Mouse (Mus musculus): ENCODE measurements around the gene Grap. TPM values are rescaled to one million over a fixed set of nuclear protein-coding genes. Genes with fewer than 3 reads are reported as not detected.
"Not testable (repeated sequence)": the region's sequence is repeated elsewhere in the genome, so short reads cannot be mapped to it uniquely, and the experiment has no call there.

Grap gene
- polyA plus RNA-seq, 1 experiment from 2014 or later: 4.3 TPM

GRCm38 (mm10) chr11:61639601-61640177 lies 13.4 kb upstream of the Grap start:
- Histone ChIP-seq H3K27me3 (peaks cover 7% of the 10 kb centered on the region), H3K9me3 (replicated peaks) (no peaks in the 10 kb centered on the region), H3K36me3 (replicated peaks) (no peaks in the 10 kb centered on the region), H3K9ac (no peak overlapping the region), H3K4me1 (replicated peaks) (no peaks in the 10 kb centered on the region), H3K4me2 (no peak overlapping the region), H3K4me3 (replicated peaks) (no peak overlapping the region), H3K27ac (replicated peaks) (no peak overlapping the region)
- no peak for ATAC-seq (ENCODE audit: insufficient read depth)
- 58% methylated on average over 6 of the region's 6 CpGs for WGBS (ENCODE audit: insufficient replicate concordance)

GRCm38 (mm10) chr11:61640585-61640984 lies 12.5 kb upstream of the Grap start:
- not testable (repeated sequence) for H3K9me3 ChIP-seq (replicated peaks); H3K4me3 ChIP-seq (replicated peaks); H3K4me2 ChIP-seq; ATAC-seq (ENCODE audit: insufficient read depth); H3K27ac ChIP-seq (replicated peaks); H3K36me3 ChIP-seq (replicated peaks); H3K27me3 ChIP-seq; H3K4me1 ChIP-seq (replicated peaks); H3K9ac ChIP-seq
- WGBS (ENCODE audit: insufficient replicate concordance): 57% methylated on average over 9 of the region's 9 CpGs

DNA sequence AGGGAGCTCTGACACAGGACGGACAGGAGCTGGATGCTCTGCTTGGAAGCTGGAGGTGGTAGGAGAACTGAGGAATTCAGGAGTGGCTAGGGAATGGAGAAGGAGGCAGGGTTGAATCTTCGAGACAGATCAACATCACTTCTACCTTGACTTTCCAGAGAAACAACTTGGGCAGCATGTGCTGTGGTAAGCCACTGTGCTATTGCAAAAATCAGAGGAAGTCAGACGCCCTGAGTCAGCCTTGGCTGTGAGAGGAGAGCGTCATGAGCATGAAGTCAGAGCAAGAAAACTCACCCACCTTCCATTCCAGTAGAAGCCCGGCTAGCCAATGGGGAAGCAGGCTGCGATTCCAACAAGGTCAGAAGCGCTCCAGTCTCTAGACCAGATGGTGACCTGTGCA lies 11.0 kb upstream of the Grap start:
- no peak overlapping the region for H3K4me2 ChIP-seq
- 44% methylated on average over 7 of the region's 7 CpGs for WGBS (ENCODE audit: insufficient replicate concordance)
- H3K9ac ChIP-seq: no peak overlapping the region
- no peak overlapping the region for H3K27ac ChIP-seq (replicated peaks)
- H3K27me3 ChIP-seq: peaks cover 8% of the 10 kb centered on the region; the same call in 1 of the 2 replicates
- ATAC-seq (ENCODE audit: insufficient read depth): no peak
- H3K36me3 ChIP-seq (replicated peaks): no peaks in the 10 kb centered on the region
- H3K9me3 ChIP-seq (replicated peaks): no peaks in the 10 kb centered on the region
- no peaks in the 10 kb centered on the region for H3K4me1 ChIP-seq (replicated peaks)
- no peak overlapping the region for H3K4me3 ChIP-seq (replicated peaks)

DNA sequence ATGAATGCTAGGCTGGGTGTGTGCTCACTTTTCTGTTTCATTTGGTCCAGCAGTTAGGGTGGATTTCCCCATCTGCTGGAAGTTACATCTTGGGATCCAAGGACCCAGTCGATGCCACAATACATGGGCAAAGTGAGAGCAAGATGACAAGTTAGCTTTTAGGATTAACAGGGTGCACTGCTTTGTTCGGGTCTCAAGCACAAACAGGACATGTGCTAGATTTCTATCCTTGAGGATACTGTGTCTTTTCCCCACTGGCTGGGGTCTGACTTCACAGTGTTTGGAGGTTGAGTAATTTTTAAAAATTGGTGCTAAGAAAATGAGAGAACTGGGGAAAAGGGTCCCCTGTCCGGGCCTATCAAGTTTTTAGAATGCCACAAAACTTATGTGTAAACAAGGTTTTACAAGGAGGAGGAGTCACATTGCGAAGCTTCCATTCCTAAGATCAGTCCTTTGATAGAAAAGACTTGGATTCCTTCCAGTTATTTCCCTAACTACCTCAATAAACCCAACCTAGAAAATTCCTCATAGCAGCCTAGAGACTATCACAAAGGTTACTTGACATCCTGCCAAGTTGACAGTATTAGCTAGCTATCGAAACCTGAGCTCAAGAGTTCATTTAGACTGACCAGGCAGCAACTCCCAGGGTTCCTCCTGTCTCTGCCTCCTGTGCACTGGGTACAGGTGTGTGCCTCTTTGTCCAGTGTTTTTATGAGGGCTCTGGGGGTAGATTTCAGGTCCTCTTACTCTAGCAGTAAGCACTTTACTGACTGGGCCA lies 9.7 kb upstream of the Grap start:
- WGBS (ENCODE audit: insufficient replicate concordance): 57% methylated on average over 5 of the region's 5 CpGs
- Histone ChIP-seq H3K4me1 (replicated peaks) (no peaks in the 10 kb centered on the region), H3K27me3 (peaks cover 9% of the 10 kb centered on the region; the same call in 1 of the 2 replicates), H3K9me3 (replicated peaks) (no peaks in the 10 kb centered on the region), H3K27ac (replicated peaks) (no peak overlapping the region), H3K36me3 (replicated peaks) (no peaks in the 10 kb centered on the region), H3K9ac (no peak overlapping the region), H3K4me3 (replicated peaks) (no peak overlapping the region), H3K4me2 (no peak overlapping the region)
- ATAC-seq (ENCODE audit: insufficient read depth): no peak

DNA sequence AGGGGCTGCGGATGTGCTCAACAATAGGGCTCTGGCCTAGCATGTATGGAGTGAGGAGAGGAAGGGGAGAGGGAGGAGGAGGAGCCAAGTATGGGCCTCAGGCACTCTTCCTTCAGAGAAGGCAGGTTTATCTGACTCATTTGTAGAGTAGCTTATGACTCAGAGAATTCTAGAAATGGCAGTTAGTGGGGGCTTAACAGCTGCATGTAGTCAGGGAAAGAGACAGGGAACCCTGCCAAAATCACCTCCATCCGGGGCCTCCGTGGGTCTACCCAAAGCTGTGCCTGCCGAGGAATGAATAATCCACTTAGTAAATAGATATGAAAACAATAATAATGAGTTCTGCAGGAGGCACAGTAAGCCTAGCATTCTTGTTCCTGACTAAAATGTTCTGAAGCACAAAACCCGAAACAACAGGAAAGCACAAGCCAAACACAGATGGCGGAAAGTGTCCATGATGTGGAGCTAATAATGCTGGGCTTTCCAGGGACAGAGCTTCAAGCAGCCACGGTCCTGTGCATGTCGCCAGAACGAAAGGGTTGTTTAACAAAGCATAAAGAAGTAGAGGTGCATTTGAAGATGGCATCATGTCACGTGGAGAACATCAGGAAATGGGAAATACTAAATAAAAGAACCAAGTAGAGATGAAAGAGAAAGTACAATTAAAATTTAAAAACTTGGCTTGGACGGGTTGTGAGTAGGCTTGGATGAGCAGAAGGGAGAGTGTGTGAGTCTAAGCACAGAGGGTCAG lies 8.3 kb upstream of the Grap start:
- WGBS (ENCODE audit: insufficient replicate concordance): 60% methylated on average over 11 of the region's 11 CpGs
- H3K9me3 ChIP-seq (replicated peaks): no peaks in the 10 kb centered on the region
- H3K4me3 ChIP-seq (replicated peaks): no peak overlapping the region
- no peak overlapping the region for H3K4me2 ChIP-seq
- no peak for ATAC-seq (ENCODE audit: insufficient read depth)
- no peak overlapping the region for H3K9ac ChIP-seq
- H3K27me3 ChIP-seq: 0 out of 2 replicates have a peak, but pooled peaks cover 8% of the 10 kb centered on the region
- no peak overlapping the region for H3K27ac ChIP-seq (replicated peaks)
- no peaks in the 10 kb centered on the region for H3K36me3 ChIP-seq (replicated peaks)
- no peaks in the 10 kb centered on the region for H3K4me1 ChIP-seq (replicated peaks)

- Histone ChIP-seq H3K9ac (no peak overlapping the region), H3K4me1 (replicated peaks) (no peaks in the 10 kb centered on the region), H3K36me3 (replicated peaks) (no peaks in the 10 kb centered on the region), H3K4me2 (no peak overlapping the region), H3K27ac (replicated peaks) (no peak overlapping the region), H3K9me3 (replicated peaks) (no peaks in the 10 kb centered on the region), H3K27me3 (0 out of 2 replicates have a peak, but pooled peaks cover 8% of the 10 kb centered on the region), H3K4me3 (replicated peaks) (no peak overlapping the region)
- 53% methylated on average over 5 of the region's 5 CpGs for WGBS (ENCODE audit: insufficient replicate concordance)
- no peak for ATAC-seq (ENCODE audit: insufficient read depth)
Observed at GRCm38 (mm10) chr11:61645357-61645857, 7.7 kb upstream of the Grap start.

DNA sequence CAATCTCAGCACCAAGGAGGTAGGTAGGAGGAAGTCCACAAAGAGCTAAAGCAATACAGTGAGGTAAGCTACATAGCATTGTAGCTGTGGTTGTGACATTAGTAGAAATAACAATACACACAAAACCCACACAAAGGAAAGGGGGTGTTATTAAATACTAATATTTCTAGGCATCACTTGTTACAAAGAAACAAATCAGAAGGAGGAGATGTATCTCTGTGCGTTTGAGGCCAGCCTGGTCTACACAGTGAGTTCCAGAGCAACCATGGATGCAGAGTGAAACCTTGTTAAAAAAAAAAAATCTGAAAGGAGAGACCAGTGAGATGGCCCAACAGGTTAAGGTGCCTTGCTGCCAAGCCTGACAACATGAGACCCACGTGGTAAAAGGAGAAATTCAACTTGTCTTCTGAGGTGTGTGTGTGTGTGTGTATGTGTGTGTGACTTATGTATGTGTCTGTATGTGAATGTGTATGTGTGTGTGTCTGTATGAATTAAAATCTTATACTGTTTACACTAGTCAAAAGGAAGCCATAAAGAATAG lies 6.5 kb upstream of the Grap start:
- 34% methylated on average over 2 of the region's 2 CpGs for WGBS (ENCODE audit: insufficient replicate concordance)
- Histone ChIP-seq H3K27me3 (0 out of 2 replicates have a peak, but pooled peaks cover 8% of the 10 kb centered on the region), H3K4me3 (replicated peaks) (no peak overlapping the region), H3K4me1 (replicated peaks) (no peaks in the 10 kb centered on the region), H3K36me3 (replicated peaks) (no peaks in the 10 kb centered on the region), H3K9ac (no peak overlapping the region), H3K9me3 (replicated peaks) (no peaks in the 10 kb centered on the region), H3K27ac (replicated peaks) (no peak overlapping the region), H3K4me2 (no peak overlapping the region)
- no peak for ATAC-seq (ENCODE audit: insufficient read depth)

- Histone ChIP-seq H3K36me3 (replicated peaks) (no peaks in the 10 kb centered on the region), H3K9me3 (replicated peaks) (no peaks in the 10 kb centered on the region), H3K4me1 (replicated peaks) (no peaks in the 10 kb centered on the region), H3K9ac (no peak overlapping the region), H3K4me2 (no peak overlapping the region), H3K27ac (replicated peaks) (no peak overlapping the region), H3K4me3 (replicated peaks) (no peak overlapping the region), H3K27me3 (0 out of 2 replicates have a peak, but pooled peaks cover 8% of the 10 kb centered on the region)
- WGBS (ENCODE audit: insufficient replicate concordance): 29% methylated on average over 10 of the region's 10 CpGs
- ATAC-seq (ENCODE audit: insufficient read depth): no peak
Observed at GRCm38 (mm10) chr11:61647110-61647910, 5.8 kb upstream of the Grap start.

DNA sequence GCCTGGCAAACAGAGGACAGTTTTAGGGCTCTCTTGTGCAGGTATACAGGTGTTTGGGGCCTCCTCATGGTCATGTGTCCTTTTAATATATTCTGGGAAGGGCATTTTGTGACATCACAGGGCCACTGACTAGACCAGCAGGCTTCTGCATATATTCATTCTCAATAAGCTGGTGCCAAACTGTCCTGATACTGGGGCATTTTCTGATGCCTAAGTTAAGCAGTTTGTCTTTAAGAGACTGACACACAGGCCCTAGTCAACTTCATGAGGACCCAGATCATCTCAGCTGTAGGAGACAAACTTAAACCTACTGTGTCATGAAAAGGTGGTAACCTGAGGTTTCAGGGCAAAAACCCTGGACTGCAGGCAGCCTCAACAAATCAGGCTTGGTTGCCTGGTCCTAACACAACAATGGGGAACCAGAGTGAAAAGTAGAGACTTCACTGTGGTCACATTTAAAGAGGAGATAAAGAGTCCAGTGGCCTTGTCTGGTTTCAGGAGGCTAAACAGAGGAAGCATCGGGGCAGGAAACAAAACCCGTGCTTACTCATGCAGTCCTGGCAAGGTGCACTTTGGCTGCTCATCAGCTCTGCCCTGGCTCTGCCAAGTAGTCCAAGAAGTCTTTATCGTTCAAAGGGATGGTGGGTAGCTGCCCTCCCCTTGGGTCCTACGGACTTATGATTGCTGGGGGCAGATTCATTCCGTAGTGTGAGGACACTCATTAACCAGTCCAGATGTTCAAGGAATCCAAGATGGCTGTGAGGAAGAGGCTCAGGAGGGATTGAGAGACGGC lies 4.9 kb upstream of the Grap start:
- Histone ChIP-seq H3K4me3 (replicated peaks) (no peak overlapping the region), H3K27ac (replicated peaks) (no peak overlapping the region), H3K9me3 (replicated peaks) (no peaks in the 10 kb centered on the region), H3K9ac (no peak overlapping the region), H3K27me3 (0 out of 2 replicates have a peak, but pooled peaks cover 8% of the 10 kb centered on the region), H3K36me3 (replicated peaks) (no peaks in the 10 kb centered on the region), H3K4me2 (no peak overlapping the region), H3K4me1 (replicated peaks) (no peaks in the 10 kb centered on the region)
- 27% methylated on average over 6 of the region's 6 CpGs for WGBS (ENCODE audit: insufficient replicate concordance)
- ATAC-seq (ENCODE audit: insufficient read depth): no peak

DNA sequence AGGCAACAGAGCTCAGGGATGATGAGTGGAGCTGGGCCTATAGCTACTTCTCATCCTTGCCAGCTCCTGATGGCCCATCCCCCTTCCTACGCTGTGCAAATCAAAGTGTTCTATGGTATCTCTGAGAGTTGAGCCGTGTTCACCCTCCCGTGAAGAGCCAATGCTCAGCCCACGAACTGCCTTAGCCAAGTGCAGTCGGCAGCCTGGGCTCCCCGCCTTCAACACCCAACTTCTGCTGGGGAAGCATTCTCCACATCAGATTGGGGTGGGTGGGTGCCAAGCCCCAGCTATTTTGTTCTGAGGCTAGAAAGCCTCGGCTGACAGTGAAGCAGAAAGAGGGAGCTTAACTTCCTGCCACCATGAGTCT lies 4.3 kb upstream of the Grap start:
- H3K4me2 ChIP-seq: no peak overlapping the region
- no peak overlapping the region for H3K27ac ChIP-seq (replicated peaks)
- no peaks in the 10 kb centered on the region for H3K4me1 ChIP-seq (replicated peaks)
- no peaks in the 10 kb centered on the region for H3K9me3 ChIP-seq (replicated peaks)
- H3K27me3 ChIP-seq: 0 out of 2 replicates have a peak, but pooled peaks cover 8% of the 10 kb centered on the region
- H3K4me3 ChIP-seq (replicated peaks): no peak overlapping the region
- WGBS (ENCODE audit: insufficient replicate concordance): 50% methylated on average over 7 of the region's 7 CpGs
- no peak overlapping the region for H3K9ac ChIP-seq
- no peak for ATAC-seq (ENCODE audit: insufficient read depth)
- no peaks in the 10 kb centered on the region for H3K36me3 ChIP-seq (replicated peaks)

All from liver, embryonic 15.5 days (tissue).